Mouse (Mus musculus) intestine, postnatal 0 days (tissue): ENCODE measurements at regions not wholly inside any gene's neighbourhood (a gene's known extent, or its start where the extent isn't known, plus 50 kb on each side); places are given as distances from the start of the nearest gene placed in this dataset.

Experiments
- ATAC-seq: fragments of 200-750 bp; cut with Nextera tagmentation; 2 replicates; pipeline ENCODE4 v1.8.0; 2017; ENCODE audit warnings: mild to moderate bottlenecking, moderate TSS enrichment, moderate library complexity
- H3K27ac ChIP-seq: fragments of 300-500 bp; sonication (generic); 2 replicates; pipeline ENCODE4 v1.5.1; 2014; ENCODE audit warnings: mild to moderate bottlenecking, low read depth, low read length, moderate library complexity
- H3K27me3 ChIP-seq: fragments of 300-500 bp; sonication (generic); replicated peaks from 2 replicates; pipeline ENCODE4 v1.6.1; 2014; ENCODE audit warnings: low read length, mixed read lengths; ENCODE audit not compliant: control insufficient read depth, insufficient read depth
- H3K36me3 ChIP-seq: fragments of 300-500 bp; sonication (generic); 2 replicates; pipeline ENCODE4 v1.6.1; 2014; ENCODE audit warnings: mild to moderate bottlenecking, moderate library complexity; ENCODE audit not compliant: control insufficient read depth, insufficient read depth
- H3K4me1 ChIP-seq: fragments of 300-500 bp; sonication (generic); replicated peaks from 2 replicates; pipeline ENCODE4 v1.6.1; 2014; ENCODE audit warnings: antibody characterized with exemption, low read length, mixed read lengths; ENCODE audit not compliant: control insufficient read depth, insufficient read depth
- H3K4me2 ChIP-seq: fragments of 300-500 bp; sonication (generic); replicated peaks from 2 replicates; pipeline ENCODE4 v1.6.1; 2014; ENCODE audit warnings: low read depth, mild to moderate bottlenecking, moderate library complexity
- H3K4me3 ChIP-seq: fragments of 300-500 bp; sonication (generic); 2 replicates; pipeline ENCODE4 v1.5.1; 2014; ENCODE audit warnings: low read depth, low read length
- H3K9ac ChIP-seq: fragments of 300-500 bp; sonication (generic); 2 replicates; pipeline ENCODE4 v1.6.1; 2014; ENCODE audit warnings: mild to moderate bottlenecking, low read depth, low read length
- H3K9me3 ChIP-seq: fragments of 300-500 bp; sonication (generic); 2 replicates; pipeline ENCODE4 v1.6.1; 2016; ENCODE audit warnings: mixed run types; ENCODE audit not compliant: control insufficient read depth
- CTCF ChIP-seq: sonication (generic); IDR thresholded peaks from 2 replicates; pipeline ENCODE4 v1.5.1; 2016; ENCODE audit warnings: low read depth, mild to moderate bottlenecking, control low read depth, antibody characterized with exemption, moderate library complexity
- WGBS: fragments of 180-500 bp; shearing (Covaris S2); extraction: QIAGEN DNeasy Blood & Tissue Kit; methylation state at CpG from one replicate; pipeline ENCODE4 v1.1.7; 2014; 5-methylcytosine and 5-hydroxymethylcytosine counted together

DNA sequence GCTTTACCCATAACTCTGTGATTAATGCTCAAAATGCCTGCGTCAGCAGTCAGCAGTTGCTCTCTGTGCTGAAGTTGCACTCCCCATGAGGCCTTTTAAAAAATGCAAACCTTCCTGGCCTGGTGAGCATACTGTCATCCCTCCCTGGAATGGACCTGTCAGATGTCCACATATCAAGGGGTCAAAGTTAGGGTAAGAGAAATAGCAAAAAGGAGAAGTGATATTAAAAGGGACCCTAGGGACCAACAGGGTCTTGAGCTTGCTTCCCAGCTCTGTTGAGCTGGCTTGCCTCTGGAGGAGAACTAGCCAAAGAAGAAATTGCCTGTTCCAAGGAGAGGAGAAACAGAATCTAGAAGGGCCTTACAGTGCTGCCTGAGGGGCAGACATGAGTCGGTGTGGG lies 293.3 kb upstream of the Nrp1 start:
- WGBS = 82% methylated on average over 2 of the region's 2 CpGs
- no peaks in the 10 kb centered on the region for H3K36me3 ChIP-seq
- H3K4me1 ChIP-seq = no peaks in the 10 kb centered on the region
- H3K27me3 ChIP-seq = no peaks in the 10 kb centered on the region
- no peak overlapping the region for H3K27ac ChIP-seq
- no peak for ATAC-seq
- H3K9me3 ChIP-seq = no peaks in the 10 kb centered on the region
- TF ChIP-seq CTCF = no peak
- H3K4me2 ChIP-seq = no peak overlapping the region
- H3K4me3 ChIP-seq = no peak overlapping the region
- no peak overlapping the region for H3K9ac ChIP-seq

DNA sequence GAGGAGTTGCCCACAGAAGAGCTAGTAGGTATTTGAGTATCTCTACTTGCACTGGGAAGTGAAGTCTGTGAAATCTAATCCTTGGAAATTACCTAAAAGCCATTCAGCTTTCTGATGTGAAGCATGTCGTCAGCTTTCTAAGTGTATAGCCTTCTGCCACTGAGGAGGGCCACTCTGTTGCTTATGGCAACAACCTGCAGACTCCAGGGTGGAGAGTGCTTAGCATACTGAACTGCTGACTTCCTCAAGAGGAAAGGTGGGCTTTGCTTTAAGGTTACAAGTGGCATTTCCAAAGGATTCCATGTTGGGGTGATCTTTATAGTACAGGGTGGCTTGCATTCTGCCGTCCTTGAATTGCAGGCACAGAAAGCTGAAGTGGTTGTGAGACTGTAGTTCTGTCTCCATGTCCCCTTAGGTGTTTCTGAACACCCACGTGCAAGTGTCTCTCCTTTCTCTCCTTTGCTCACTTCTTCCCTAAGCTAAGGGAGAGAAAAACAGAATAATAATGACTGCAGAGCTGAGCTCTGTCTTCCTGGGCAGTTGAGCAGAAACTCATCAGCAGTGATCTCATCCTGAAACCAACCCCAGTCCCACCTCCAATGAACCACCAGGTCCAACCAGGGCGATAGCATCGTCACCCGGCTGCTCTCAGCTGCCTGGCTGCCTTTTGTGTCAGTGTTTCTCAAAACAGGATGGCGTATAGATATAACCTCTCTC lies 292.3 kb upstream of the Nrp1 start:
- no peak overlapping the region for H3K4me2 ChIP-seq
- no peaks in the 10 kb centered on the region for H3K9me3 ChIP-seq
- WGBS = 78% methylated on average over 7 of the region's 7 CpGs
- no peak for TF ChIP-seq CTCF
- no peak overlapping the region for H3K27ac ChIP-seq
- no peak overlapping the region for H3K4me3 ChIP-seq
- no peak overlapping the region for H3K9ac ChIP-seq
- H3K36me3 ChIP-seq = no peaks in the 10 kb centered on the region
- no peak for ATAC-seq
- H3K4me1 ChIP-seq = no peaks in the 10 kb centered on the region
- H3K27me3 ChIP-seq = no peaks in the 10 kb centered on the region

DNA sequence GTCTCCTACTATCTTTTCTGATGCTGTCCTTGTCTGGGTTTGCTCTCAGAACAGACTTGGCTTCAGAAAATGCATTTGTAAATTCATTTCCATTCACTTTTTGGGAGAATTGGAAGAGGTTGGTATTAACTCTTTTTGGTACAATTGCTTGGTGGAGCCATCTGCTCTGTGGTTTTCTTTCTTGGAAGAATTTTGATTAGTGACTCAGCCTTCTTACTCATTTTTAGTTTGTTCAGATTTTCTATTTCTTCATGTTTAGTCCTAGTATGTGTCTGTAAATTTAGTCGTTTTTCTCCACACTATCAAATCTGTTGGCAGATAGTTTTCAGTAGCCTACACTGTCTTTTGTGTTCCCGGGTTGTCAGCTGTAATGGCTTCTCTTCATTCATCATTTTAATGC lies 288.7 kb upstream of the Nrp1 start:
- H3K4me1 ChIP-seq = no peaks in the 10 kb centered on the region
- H3K9me3 ChIP-seq = no peaks in the 10 kb centered on the region
- ATAC-seq = no peak
- no peak overlapping the region for H3K9ac ChIP-seq
- no peak overlapping the region for H3K4me3 ChIP-seq
- no peaks in the 10 kb centered on the region for H3K27me3 ChIP-seq
- TF ChIP-seq CTCF = no peak
- H3K27ac ChIP-seq = no peak overlapping the region
- no peaks in the 10 kb centered on the region for H3K36me3 ChIP-seq
- H3K4me2 ChIP-seq = no peak overlapping the region
- 75% methylated on average over 2 of the region's 2 CpGs for WGBS

DNA sequence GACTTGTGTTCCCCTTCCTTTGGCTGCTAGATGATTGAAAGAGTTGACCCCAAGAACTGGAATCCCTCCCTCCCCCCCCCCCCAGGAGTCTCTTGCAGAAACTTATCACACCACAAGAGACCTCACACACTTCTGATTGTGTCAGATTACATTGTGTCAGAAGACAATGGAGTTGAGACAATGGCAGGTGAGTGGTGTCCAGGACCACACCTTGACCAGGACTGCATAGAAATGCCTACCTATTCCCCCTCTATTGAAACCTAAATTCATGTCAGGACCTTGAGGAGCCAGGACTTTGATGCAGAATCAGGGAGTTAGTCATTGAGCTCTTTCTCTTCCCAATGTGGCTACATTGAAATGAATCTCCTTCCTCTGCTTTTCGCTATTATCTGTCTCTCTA lies 282.8 kb upstream of the Nrp1 start:
- no peaks in the 10 kb centered on the region for H3K27me3 ChIP-seq
- H3K4me3 ChIP-seq = no peak overlapping the region
- no peak overlapping the region for H3K9ac ChIP-seq
- WGBS = 82% methylated on average over 1 of the region's 1 CpGs
- no peaks in the 10 kb centered on the region for H3K4me1 ChIP-seq
- ATAC-seq = no peak
- H3K27ac ChIP-seq = no peak overlapping the region
- H3K4me2 ChIP-seq = no peak overlapping the region
- H3K9me3 ChIP-seq = no peaks in the 10 kb centered on the region
- no peaks in the 10 kb centered on the region for H3K36me3 ChIP-seq
- TF ChIP-seq CTCF = no peak

DNA sequence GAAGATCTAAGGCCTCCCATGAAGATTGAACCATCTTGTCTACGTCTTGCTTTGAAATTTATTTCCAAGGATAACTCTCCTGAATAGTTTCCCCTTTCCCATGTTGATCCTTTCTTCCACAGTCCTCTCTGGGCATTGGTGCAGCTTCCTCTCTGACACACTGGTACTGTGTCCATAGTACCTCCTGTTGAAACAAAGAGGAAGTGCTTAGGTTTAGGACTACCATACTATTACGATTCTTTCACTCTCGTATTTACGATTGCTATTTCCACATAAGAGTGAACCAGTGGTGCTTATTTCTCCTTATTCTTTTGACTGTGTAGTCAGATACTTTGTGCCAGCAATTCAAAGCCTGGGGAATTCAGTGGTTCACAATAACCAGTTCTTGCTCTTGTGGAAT lies 282.2 kb upstream of the Nrp1 start:
- Histone ChIP-seq H3K4me1 (no peaks in the 10 kb centered on the region), H3K9me3 (no peaks in the 10 kb centered on the region), H3K4me2 (no peak overlapping the region), H3K27ac (no peak overlapping the region), H3K4me3 (no peak overlapping the region), H3K36me3 (no peaks in the 10 kb centered on the region), H3K9ac (no peak overlapping the region), H3K27me3 (no peaks in the 10 kb centered on the region)
- no peak for TF ChIP-seq CTCF
- no peak for ATAC-seq
- 88% methylated on average over 4 of the region's 4 CpGs for WGBS

DNA sequence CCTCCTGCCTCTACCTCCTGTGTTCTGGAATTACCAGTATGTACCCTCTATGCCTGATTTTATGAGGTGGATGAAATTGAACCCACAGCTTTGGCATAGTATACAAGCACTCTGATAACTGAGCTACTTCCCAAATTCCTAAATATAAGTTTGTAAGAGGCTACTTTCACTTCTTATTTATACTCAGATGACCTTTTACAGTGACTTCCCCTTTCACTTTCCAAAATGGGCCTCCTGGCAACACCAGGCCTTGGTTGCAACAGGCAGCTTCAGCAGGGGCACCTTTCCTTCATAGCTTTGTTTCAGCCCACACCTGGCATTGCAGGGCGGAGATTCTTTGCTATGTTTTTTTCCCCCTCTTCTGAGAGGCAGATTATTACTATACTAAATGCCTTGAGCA lies 279.7 kb upstream of the Nrp1 start:
- no peaks in the 10 kb centered on the region for H3K4me1 ChIP-seq
- H3K4me3 ChIP-seq = no peak overlapping the region
- no peaks in the 10 kb centered on the region for H3K27me3 ChIP-seq
- H3K9ac ChIP-seq = no peak overlapping the region
- no peaks in the 10 kb centered on the region for H3K36me3 ChIP-seq
- no peak for ATAC-seq
- no peak overlapping the region for H3K4me2 ChIP-seq
- no peaks in the 10 kb centered on the region for H3K9me3 ChIP-seq
- TF ChIP-seq CTCF = no peak
- 81% methylated on average over 1 of the region's 1 CpGs for WGBS
- H3K27ac ChIP-seq = no peak overlapping the region

DNA sequence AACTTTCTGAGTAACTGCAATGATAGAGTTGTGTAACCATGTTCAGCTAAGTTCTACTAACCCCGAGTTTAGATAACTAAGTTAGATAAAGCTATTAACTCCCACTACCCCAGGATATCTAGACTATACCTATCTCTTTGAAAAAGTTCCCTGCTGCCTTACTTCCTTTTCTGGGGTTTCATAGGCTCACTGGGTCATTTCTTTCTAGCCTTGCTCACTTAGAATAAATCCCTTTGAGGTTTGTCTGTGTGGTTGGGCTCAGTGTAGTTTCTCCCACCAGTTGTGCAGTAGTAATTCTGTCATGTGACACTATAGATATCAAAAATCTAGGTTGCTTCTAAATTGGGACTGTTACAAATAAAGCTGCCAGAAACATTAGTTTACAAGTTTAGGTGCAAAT lies 272.6 kb upstream of the Nrp1 start:
- Histone ChIP-seq H3K36me3 (no peaks in the 10 kb centered on the region), H3K9me3 (no peaks in the 10 kb centered on the region), H3K27ac (no peak overlapping the region), H3K9ac (no peak overlapping the region), H3K4me3 (no peak overlapping the region), H3K4me2 (no peak overlapping the region), H3K4me1 (no peaks in the 10 kb centered on the region), H3K27me3 (no peaks in the 10 kb centered on the region)
- no peak for ATAC-seq
- WGBS = 56% methylated on average over 1 of the region's 1 CpGs
- TF ChIP-seq CTCF = no peak
